Mouse (Mus musculus): ENCODE results near the gene Insc. TPM values are rescaled to one million over a fixed set of nuclear protein-coding genes. Genes with fewer than 3 reads are reported as not detected.

Gene Insc
- 4.8 and 6.3 TPM in 2 replicates for polyA plus RNA-seq (2014; fragmentation: Nextera tagmentation; extraction: Ambion mirVana)

GRCm38 (mm10) chr7:114743022-114743780, at the start of gene Insc:
Gene Insc (plus strand): TSS chr7:114743694.
- no peak within 1 kb of the TSS for H3K9ac ChIP-seq (ENCODE audit: low read length)
- no peak for ATAC-seq (ENCODE audit: insufficient number of reproducible peaks, insufficient read depth, low FRiP score, low read depth)
- no peaks in the 10 kb centered on the region for H3K36me3 ChIP-seq (ENCODE audit: control insufficient read depth, insufficient read depth, low read length)
- H3K27me3 ChIP-seq (ENCODE audit: control insufficient read depth, insufficient read depth, low read length): peaks cover 8% of the 10 kb centered on the region; the same call in 1 of the 2 replicates
- no peaks in the 10 kb centered on the region for H3K9me3 ChIP-seq (ENCODE audit: control insufficient read depth, low read length)
- peaks cover 3% of the 10 kb centered on the region in 2 experiments; a peak in 1 of 4 replicates for H3K4me1 ChIP-seq (ENCODE audit: control insufficient read depth in 2 of 2, insufficient read depth in 2 of 2, low read length in 2 of 2)
- WGBS: 61% methylated on average over 5 of the region's 5 CpGs
- H3K4me3 ChIP-seq (ENCODE audit: control insufficient read depth in 1 of 2, insufficient read depth in 1 of 2, low read depth in 1 of 2, low read length in 2 of 2): no peak within 1 kb of the TSS
- no peak within 1 kb of the TSS for H3K27ac ChIP-seq (replicated peaks in 1 of 2; ENCODE audit: control insufficient read depth in 1 of 2, insufficient read depth in 1 of 2, low read depth in 2 of 2, low read length in 2 of 2)
- H3K4me2 ChIP-seq (ENCODE audit: low read length): no peak within 1 kb of the TSS

DNA sequence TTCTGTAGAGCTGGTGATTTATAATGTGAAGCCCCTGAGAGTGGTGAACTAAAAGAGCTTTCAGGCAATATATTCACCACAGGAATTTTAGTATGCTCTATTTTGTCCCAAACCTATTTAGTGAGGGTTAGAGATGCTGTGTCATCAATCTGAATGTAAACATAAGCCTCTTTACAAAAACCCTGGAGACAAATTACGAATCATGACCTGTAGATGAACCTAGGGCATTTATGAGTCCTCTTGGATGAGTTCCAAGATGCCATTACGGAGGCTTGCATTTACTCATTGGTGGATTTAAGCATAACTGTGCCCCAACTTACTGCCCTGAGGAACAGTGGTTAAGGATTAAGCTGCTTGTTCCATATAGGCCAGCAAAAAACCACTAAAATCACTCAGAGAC, 42.6 kb upstream of the Insc start:
- Histone ChIP-seq H3K4me1 (ENCODE audit: control insufficient read depth in 2 of 2, insufficient read depth in 2 of 2, low read length in 2 of 2) (0 out of 4 replicates have a peak, but pooled peaks cover 0 to 3% of the 10 kb centered on the region in 2 experiments), H3K9me3 (ENCODE audit: control insufficient read depth, low read length) (no peaks in the 10 kb centered on the region), H3K9ac (ENCODE audit: low read length) (no peak overlapping the region), H3K36me3 (ENCODE audit: control insufficient read depth, insufficient read depth, low read length) (no peaks in the 10 kb centered on the region), H3K27me3 (ENCODE audit: control insufficient read depth, insufficient read depth, low read length) (no peaks in the 10 kb centered on the region), H3K4me2 (ENCODE audit: low read length) (no peak overlapping the region), H3K4me3 (ENCODE audit: control insufficient read depth in 1 of 2, insufficient read depth in 1 of 2, low read depth in 1 of 2, low read length in 2 of 2) (no peak overlapping the region), H3K27ac (replicated peaks in 1 of 2; ENCODE audit: control insufficient read depth in 1 of 2, insufficient read depth in 1 of 2, low read depth in 2 of 2, low read length in 2 of 2) (no peak overlapping the region)
- WGBS: 31% methylated on average over 2 of the region's 2 CpGs
- no peak for ATAC-seq (ENCODE audit: insufficient number of reproducible peaks, insufficient read depth, low FRiP score, low read depth)

DNA sequence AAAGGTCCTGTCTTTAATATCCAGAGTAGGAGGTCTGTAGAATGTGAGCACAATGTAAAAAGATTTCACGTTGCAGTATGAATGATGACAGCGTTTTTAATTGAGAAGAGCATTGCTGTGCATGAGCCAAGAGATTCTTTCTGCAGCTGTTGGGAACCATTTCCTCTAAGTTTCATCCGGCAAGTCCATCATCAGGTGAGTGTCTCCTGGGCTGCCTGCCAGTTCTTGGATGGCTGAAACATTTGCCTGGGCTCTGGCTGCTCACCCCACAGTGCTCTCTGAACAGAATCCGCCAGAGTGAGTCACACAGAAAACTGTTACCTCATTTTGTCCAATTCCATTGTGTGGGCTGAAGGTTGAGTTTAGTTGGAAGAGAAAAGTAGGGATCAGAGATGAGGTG, 36.8 kb upstream of the Insc start:
- WGBS: 67% methylated on average over 4 of the region's 4 CpGs
- Histone ChIP-seq H3K4me1 (ENCODE audit: control insufficient read depth in 2 of 2, insufficient read depth in 2 of 2, low read length in 2 of 2) (no peaks in the 10 kb centered on the region), H3K36me3 (ENCODE audit: control insufficient read depth, insufficient read depth, low read length) (no peaks in the 10 kb centered on the region), H3K27me3 (ENCODE audit: control insufficient read depth, insufficient read depth, low read length) (no peaks in the 10 kb centered on the region), H3K27ac (replicated peaks in 1 of 2; ENCODE audit: control insufficient read depth in 1 of 2, insufficient read depth in 1 of 2, low read depth in 2 of 2, low read length in 2 of 2) (no peak overlapping the region), H3K4me2 (ENCODE audit: low read length) (no peak overlapping the region), H3K4me3 (ENCODE audit: control insufficient read depth in 1 of 2, insufficient read depth in 1 of 2, low read depth in 1 of 2, low read length in 2 of 2) (no peak overlapping the region), H3K9me3 (ENCODE audit: control insufficient read depth, low read length) (no peaks in the 10 kb centered on the region), H3K9ac (ENCODE audit: low read length) (no peak overlapping the region)
- no peak for ATAC-seq (ENCODE audit: insufficient number of reproducible peaks, insufficient read depth, low FRiP score, low read depth)

DNA sequence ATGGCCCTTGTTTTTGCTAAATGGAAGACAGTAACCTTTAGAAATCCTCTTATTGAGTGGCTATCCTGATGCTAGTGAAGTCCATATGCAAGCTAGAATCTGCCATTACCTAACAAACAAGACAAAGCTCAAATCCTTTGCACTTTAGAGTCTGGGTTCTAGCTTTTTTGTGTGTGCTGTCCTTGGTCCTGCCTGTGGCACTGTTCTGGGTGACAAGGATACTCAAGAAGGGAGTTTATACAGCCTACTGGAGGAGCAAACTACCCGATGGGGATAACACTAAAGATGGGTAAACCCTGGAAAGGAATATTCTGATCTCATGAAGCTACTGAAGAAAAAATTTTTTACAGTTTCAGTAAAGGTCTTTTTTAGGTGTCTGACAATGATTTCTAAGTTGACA, 36.1 kb upstream of the Insc start:
- Histone ChIP-seq H3K9me3 (ENCODE audit: control insufficient read depth, low read length) (no peaks in the 10 kb centered on the region), H3K4me2 (ENCODE audit: low read length) (no peak overlapping the region), H3K27ac (replicated peaks in 1 of 2; ENCODE audit: control insufficient read depth in 1 of 2, insufficient read depth in 1 of 2, low read depth in 2 of 2, low read length in 2 of 2) (no peak overlapping the region), H3K36me3 (ENCODE audit: control insufficient read depth, insufficient read depth, low read length) (no peaks in the 10 kb centered on the region), H3K9ac (ENCODE audit: low read length) (no peak overlapping the region), H3K4me1 (ENCODE audit: control insufficient read depth in 2 of 2, insufficient read depth in 2 of 2, low read length in 2 of 2) (no peaks in the 10 kb centered on the region), H3K4me3 (ENCODE audit: control insufficient read depth in 1 of 2, insufficient read depth in 1 of 2, low read depth in 1 of 2, low read length in 2 of 2) (no peak overlapping the region), H3K27me3 (ENCODE audit: control insufficient read depth, insufficient read depth, low read length) (no peaks in the 10 kb centered on the region)
- ATAC-seq (ENCODE audit: insufficient number of reproducible peaks, insufficient read depth, low FRiP score, low read depth): no peak
- WGBS: 83% methylated on average over 1 of the region's 1 CpGs

DNA sequence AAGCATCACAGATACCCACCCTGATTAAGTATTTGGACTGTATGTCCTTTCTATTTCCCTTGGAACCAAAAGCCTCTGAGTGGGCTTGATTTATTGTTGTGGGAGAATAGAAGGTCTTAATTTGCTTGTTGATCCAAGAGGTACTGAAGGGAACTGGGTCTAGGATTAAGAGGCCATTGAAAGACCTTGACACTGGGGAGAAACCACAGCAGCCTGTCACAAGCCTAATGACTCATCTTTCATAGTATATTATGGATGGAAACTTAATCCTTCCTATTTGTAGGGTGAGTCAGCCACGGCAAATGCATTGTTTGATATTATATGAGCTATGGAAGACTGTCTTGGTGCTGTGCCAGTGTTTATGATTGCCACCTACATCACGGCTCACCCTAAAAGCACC, 33.1 kb upstream of the Insc start:
- Histone ChIP-seq H3K4me2 (ENCODE audit: low read length) (no peak overlapping the region), H3K27me3 (ENCODE audit: control insufficient read depth, insufficient read depth, low read length) (peaks cover 4% of the 10 kb centered on the region; the same call in 1 of the 2 replicates), H3K4me3 (ENCODE audit: control insufficient read depth in 1 of 2, insufficient read depth in 1 of 2, low read depth in 1 of 2, low read length in 2 of 2) (no peak overlapping the region), H3K4me1 (ENCODE audit: control insufficient read depth in 2 of 2, insufficient read depth in 2 of 2, low read length in 2 of 2) (no peaks in the 10 kb centered on the region), H3K9me3 (ENCODE audit: control insufficient read depth, low read length) (no peaks in the 10 kb centered on the region), H3K9ac (ENCODE audit: low read length) (no peak overlapping the region), H3K36me3 (ENCODE audit: control insufficient read depth, insufficient read depth, low read length) (no peaks in the 10 kb centered on the region), H3K27ac (replicated peaks in 1 of 2; ENCODE audit: control insufficient read depth in 1 of 2, insufficient read depth in 1 of 2, low read depth in 2 of 2, low read length in 2 of 2) (no peak overlapping the region)
- no peak for ATAC-seq (ENCODE audit: insufficient number of reproducible peaks, insufficient read depth, low FRiP score, low read depth)
- 73% methylated on average over 2 of the region's 2 CpGs for WGBS

DNA sequence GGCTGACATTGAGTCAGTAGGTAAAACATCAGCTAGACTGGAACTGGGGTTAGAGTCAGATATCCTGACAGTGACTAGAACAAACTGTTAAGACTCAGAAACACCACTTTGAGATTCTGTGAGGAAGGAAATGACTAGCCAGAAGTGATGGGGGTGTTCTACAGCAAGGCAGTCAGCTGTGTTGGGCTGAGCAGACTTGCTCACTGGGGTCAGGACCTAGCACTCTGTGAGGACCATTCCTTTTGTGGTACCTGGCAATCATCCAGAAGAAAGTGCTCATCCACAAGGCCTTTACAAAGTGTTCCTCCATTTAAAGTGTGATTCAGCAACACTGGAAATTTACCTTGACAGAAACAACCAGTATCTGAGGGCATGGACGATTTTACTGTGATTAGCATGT, 31.0 kb upstream of the Insc start:
- no peaks in the 10 kb centered on the region for H3K9me3 ChIP-seq (ENCODE audit: control insufficient read depth, low read length)
- no peak overlapping the region for H3K27ac ChIP-seq (replicated peaks in 1 of 2; ENCODE audit: control insufficient read depth in 1 of 2, insufficient read depth in 1 of 2, low read depth in 2 of 2, low read length in 2 of 2)
- H3K4me3 ChIP-seq (ENCODE audit: control insufficient read depth in 1 of 2, insufficient read depth in 1 of 2, low read depth in 1 of 2, low read length in 2 of 2): no peak overlapping the region
- ATAC-seq (ENCODE audit: insufficient number of reproducible peaks, insufficient read depth, low FRiP score, low read depth): no peak
- H3K27me3 ChIP-seq (ENCODE audit: control insufficient read depth, insufficient read depth, low read length): peaks cover 21% of the 10 kb centered on the region; the same call in 1 of the 2 replicates
- H3K4me2 ChIP-seq (ENCODE audit: low read length): no peak overlapping the region
- no peak overlapping the region for H3K9ac ChIP-seq (ENCODE audit: low read length)
- H3K4me1 ChIP-seq (ENCODE audit: control insufficient read depth in 2 of 2, insufficient read depth in 2 of 2, low read length in 2 of 2): no peaks in the 10 kb centered on the region
- WGBS: 63% methylated on average over 1 of the region's 1 CpGs
- H3K36me3 ChIP-seq (ENCODE audit: control insufficient read depth, insufficient read depth, low read length): no peaks in the 10 kb centered on the region

DNA sequence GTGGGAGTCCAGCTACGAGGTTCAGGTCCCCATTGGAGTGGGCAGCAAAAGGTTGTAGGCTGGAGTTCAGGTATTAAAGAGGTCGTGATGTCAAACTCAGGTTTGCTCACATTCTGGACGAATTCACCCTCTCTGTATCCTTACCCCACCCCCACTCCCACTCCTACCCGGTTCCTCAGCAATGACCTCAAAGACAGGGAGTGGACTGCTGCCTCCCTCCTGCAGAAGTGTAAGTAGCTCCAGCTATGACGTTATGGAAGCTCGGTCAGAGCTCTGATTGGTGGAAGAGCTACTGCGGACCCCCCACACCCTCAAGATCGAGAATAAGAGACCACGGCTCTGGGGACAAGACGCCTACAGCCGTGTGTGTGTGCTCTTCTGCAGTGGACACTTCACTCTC, 25.2 kb upstream of the Insc start, which contains the start of gene Calcb:
Calcb (plus strand) TSS at position 344 of the 400 bp plus-strand sequence.
- Histone ChIP-seq H3K4me2 (ENCODE audit: low read length) (peak within 1 kb of the TSS; percentile 59), H3K9ac (ENCODE audit: low read length) (no peak within 1 kb of the TSS), H3K27ac (replicated peaks in 1 of 2; ENCODE audit: control insufficient read depth in 1 of 2, insufficient read depth in 1 of 2, low read depth in 2 of 2, low read length in 2 of 2) (no peak within 1 kb of the TSS), H3K27me3 (ENCODE audit: control insufficient read depth, insufficient read depth, low read length) (peaks cover 52% of the 10 kb centered on the region), H3K4me1 (ENCODE audit: control insufficient read depth in 2 of 2, insufficient read depth in 2 of 2, low read length in 2 of 2) (peaks cover 3 to 14% of the 10 kb centered on the region in 2 experiments; a peak in 2 of 4 replicates), H3K4me3 (ENCODE audit: control insufficient read depth in 1 of 2, insufficient read depth in 1 of 2, low read depth in 1 of 2, low read length in 2 of 2) (peak within 1 kb of the TSS; percentile 15 to 20), H3K9me3 (ENCODE audit: control insufficient read depth, low read length) (no peaks in the 10 kb centered on the region), H3K36me3 (ENCODE audit: control insufficient read depth, insufficient read depth, low read length) (no peaks in the 10 kb centered on the region)
- no peak for ATAC-seq (ENCODE audit: insufficient number of reproducible peaks, insufficient read depth, low FRiP score, low read depth)
- 4% methylated on average over 11 of the region's 11 CpGs for WGBS
